Mouse (Mus musculus): Measurements from ENCODE around the gene Enpp6. TPM values are rescaled to one million over a fixed set of nuclear protein-coding genes. Genes with fewer than 3 reads are reported as not detected.
"Not testable (repeated sequence)": the region's sequence is repeated elsewhere in the genome, so short reads cannot be mapped to it uniquely, and the experiment has no call there.

Enpp6 gene
- total RNA-seq, 1 experiment from 2014 or later: 5.8 TPM

DNA sequence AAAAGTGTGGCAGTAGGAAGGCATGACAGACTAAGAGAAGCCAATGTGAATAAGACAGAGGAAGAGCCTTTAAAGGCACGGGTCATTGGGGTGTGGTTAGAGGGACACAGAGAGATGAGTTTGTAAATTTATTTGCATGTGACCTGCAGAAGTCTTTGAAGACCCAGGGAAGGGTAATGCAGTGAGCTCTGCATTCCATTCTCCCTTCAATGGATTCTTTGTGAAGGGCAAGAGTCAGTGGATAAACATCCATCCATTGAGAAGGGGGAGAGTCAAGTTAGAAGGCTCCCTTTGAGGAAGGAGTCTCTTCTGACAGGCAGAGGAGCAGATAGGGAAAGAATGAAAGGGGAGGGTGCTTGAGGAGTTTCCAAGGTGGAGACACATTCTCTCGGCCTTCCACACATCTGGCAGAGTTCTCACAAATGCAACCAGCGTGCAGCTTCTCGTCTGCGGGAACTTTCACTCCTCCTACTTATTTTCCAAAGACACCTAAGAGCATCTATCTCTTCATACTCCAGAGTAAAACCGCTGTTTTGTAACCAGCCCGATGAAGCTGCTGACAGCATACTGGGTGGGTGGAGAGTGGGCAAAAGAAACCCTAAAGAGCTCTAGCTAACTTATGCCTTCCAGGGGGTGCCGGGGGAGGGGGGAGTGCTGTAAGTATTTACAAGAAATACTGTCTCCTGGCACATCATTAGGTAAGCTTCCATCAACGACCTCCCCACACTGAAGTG lies 9.4 kb downstream of the Enpp6 start:
- no peak for DNase-seq

GRCm38 (mm10) chr8:47005676-47006075 lies 19.0 kb downstream of the Enpp6 start:
- no peak for DNase-seq

GRCm38 (mm10) chr8:47006785-47007184 lies 20.1 kb downstream of the Enpp6 start:
- no peak for DNase-seq

GRCm38 (mm10) chr8:47008220-47008773 lies 21.6 kb downstream of the Enpp6 start:
- no peak for DNase-seq

GRCm38 (mm10) chr8:47016268-47016946 lies 29.7 kb downstream of the Enpp6 start:
- DNase-seq: peak; percentile 52

DNA sequence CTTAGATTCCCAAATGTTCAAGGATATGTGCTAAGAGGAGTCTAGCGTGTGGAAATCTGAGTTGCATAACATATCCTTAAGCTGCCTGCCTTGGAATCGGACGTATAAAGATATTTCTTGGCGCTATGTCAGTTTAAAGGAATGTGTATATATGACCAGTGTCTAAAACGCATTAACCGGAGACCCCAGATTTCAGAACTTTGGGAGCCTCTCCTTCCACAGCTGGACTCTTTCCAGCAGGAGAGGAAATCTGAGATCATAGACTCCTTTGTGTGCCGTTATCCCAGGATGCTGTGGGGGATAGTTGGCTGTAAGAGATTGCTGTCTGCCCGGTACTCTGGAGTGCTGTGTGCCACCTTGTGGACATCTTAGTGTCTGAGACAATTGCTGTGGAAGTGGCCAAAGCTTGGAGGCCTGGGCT lies 34.5 kb downstream of the Enpp6 start:
- DNase-seq: no peak

DNA sequence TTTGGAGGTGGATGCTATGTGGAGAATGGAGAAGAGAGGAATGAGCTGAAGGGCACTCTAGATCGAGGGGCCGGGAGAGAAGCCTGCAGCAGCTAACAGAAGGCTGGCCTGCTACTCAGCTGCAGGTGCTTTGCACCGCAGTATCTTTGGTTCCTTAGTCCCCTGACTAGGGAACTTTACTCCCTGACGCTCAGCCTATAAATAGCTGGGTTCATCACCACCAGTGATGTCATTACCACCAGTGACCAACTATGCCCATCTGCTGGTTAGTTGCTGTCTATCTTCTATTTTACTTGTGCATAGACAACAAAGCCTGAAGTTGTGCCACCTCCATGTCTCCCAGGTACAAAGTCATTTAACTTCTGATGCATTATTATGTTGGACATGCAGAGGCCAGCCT lies 37.9 kb downstream of the Enpp6 start:
- no peak for DNase-seq

DNA sequence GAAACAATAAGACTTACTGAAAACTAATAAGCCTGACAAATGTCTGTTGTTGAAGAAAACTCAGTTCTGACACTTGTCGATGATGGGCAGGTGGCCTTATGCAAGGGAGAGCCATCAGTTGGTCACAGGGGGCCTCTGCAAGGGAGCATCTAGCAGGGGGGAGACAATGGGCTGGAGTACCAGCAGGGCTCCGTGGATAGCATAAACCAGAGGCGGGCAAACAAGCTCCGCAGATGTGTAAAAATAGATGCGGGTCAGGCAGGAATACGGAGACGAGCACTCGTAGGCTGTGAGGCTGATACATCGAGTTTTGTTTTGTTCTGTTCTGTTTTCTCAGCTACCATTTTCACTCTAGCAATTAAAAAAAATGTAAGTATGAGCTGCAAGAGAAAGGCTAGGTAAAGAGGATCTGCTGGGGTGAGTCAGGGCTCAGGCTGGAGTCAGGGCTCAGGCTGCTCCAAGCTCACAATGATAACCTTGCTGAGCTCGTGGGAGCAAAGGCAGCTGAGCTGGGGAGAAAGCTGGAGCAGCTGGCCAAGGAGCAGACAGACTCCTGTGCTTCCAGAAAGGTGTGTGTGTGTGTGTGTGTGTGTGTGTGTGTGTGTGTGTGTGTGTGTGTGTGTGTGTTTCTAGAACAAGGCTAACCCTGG lies 40.3 kb downstream of the Enpp6 start:
- no peak for DNase-seq

- DNase-seq: no peak
These were observed 41.8 kb downstream of the Enpp6 start for GRCm38 (mm10) chr8:47028474-47028873.

GRCm38 (mm10) chr8:47030321-47030720 lies 43.6 kb downstream of the Enpp6 start:
- DNase-seq: no peak

DNA sequence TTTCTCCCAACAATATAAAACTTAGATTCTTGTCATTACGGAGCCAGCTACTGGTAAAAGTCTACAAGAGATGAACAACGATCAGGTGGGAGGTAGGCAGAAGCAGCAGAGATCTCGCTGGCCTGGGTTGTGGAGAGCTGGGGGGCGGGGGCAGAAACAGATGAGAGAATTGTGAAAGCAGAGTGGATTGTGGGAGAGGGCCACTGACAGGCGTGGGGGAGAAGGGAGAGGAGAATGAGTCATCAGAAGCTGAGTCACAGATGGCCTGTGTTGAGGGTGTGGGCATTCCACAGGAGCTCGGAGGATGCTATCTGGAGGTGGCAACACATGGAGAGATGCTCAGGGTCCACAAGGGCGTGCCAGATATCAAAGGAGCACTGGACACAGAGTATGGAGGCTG lies 45.4 kb downstream of the Enpp6 start:
- peak; percentile 4 for DNase-seq

DNA sequence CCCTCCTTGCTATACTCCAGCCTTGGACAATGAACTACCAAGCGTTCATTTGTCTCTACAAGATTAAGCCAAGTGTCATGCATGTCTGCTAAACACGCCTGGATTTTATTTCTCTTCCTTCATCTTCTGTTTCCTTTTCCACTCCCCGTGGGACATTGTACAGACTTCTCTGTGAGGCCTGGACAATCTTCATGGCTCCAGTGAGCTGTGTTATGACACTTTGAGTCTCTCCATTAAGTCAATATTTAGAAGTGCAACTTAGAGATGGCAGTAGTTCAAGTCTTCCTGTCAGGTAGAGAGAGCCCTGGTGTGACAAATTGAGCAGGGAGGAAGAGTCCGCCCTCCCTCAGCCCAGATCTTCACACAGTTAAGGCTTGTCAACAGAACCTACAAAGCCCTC lies 47.3 kb downstream of the Enpp6 start:
- no peak for DNase-seq

DNA sequence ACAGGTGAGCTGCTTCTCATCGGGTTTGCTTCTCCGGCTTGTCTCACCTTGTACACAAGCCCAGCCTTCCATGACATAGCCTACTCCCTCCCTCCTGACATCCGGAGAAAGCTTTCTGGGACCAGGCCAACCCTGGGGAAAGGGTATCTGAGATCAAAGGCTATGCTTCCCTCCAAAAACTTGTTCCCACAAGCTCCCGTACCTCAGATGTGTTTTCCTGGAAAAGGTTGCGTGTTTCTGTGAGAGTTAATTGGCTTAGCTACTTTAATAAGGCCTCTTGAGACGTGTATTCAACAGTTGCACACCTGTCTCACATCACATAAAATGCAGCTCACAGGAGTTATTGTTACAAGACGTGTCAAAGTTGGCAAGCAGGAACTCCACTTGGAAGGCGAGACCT lies 49.8 kb downstream of the Enpp6 start:
- DNase-seq: no peak

DNA sequence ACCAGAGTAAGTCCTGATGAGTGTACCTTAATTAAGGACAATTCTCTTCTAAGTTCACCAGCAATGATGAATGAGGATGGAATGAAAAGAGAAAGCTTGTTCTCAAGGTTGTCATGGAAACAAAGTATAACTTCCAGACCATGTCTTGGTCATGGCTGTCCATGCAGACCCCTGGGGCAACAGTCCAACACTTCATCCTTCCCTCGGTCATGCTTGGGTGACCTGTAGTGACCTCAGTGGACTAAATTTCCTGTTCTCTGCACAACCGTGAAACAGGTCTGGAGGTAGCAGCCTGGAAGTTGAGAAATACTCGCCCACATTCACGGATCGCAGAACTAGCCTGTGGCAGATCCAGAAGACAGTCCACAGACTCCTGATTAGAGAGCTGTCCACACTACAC lies 50.7 kb downstream of the Enpp6 start:
- no peak for DNase-seq

DNA sequence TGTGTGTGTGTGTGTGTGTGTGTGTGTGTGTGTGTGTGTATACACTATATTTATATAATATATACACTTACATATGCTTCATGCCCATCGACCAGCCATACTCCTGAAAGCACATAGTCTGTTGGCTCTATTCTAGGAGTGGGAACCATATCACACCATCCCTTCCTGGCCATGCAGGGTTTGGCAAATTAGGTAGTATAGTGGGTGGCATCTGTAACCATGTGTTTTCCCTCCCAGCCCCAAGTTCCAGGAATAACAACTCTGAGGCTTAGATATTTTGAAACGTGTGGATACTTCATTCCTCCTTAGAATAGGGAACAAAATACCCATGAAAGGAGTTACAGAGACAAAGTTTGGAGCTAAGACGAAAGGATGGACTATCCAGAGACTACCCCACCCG lies 53.5 kb downstream of the Enpp6 start:
- DNase-seq: not testable (repeated sequence)

DNA sequence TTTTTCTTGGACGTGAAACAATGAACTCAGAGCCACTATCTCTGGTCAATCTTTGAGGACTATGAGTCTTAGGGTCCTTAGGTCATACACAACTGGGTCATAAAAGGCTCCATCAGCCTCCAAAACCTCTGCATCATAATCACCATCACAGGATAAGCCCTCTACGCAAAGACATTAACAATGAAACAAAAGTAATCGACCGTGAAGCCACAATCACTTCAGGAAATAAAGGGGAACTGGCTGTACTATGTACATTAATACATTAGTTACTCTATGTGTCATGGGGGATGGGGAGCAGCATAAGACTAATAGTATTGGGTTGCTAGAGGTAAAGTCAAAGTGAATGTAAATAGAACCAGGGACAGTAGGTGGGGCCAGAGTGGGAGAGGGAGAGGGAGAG lies 59.7 kb downstream of the Enpp6 start:
- DNase-seq: no peak

DNA sequence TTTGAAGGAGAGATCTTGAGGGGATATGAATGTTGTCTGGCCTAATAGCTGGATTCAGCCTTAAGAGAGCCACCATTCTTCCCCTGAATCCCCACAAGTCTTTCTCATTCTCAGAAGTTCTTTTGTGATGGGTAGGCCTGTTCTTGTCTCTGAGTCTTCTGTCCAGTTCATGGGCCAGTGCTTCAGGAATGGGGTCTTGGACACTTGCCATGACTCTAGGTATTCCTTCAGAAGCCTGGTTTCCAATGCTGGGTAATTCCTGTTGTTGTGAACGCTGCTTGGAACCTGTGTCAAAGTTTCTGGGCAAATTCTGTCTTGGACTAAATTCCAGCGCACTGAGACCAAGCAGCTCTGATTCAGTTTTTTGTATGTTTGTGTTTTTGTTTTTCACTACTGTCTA lies 60.5 kb downstream of the Enpp6 start:
- no peak for DNase-seq

- no peak for DNase-seq
These were observed 61.9 kb downstream of the Enpp6 start for GRCm38 (mm10) chr8:47048584-47048983.

- DNase-seq: no peak
These were observed 66.0 kb downstream of the Enpp6 start for GRCm38 (mm10) chr8:47052643-47053042.

DNA sequence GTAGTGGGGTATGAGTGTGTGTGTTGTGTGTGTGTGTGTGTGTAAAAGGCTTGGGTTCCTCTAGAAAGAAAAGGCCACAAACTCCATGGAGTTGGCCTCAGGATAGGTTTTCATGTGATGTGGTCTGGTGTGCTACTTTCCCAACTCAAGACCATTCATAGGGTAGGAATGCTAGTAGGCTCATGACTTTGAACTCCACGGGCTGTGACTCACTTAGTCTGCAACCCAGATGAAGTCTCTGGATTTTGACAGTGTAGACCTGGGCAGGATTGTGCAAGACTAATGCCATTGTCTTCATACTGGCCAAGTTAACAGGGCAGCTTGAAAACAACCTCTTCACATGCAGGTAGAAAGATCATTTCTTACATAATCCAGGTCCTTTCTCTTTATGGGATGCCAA lies 69.4 kb downstream of the Enpp6 start:
- DNase-seq: no peak

GRCm38 (mm10) chr8:47058526-47058925 lies 71.8 kb downstream of the Enpp6 start:
- DNase-seq: no peak

DNA sequence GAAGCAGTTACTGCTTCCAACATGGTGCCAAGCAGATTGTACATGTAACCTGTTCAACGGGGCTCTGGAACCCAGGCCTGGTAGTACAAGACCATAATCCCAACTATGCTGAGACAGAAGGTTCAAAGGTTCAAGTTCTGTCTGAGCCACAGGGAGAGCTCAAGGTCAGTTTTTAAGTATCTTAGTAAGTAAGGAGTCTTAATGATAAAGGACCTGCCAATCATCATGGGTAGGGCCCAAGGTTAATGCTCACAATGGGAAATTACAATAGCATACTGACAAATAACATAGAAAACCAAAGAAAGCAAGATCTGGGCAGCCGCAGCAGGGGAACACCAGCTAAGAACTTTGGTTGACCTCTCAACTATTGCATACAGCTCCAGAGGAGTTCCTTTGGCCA lies 72.3 kb downstream of the Enpp6 start:
- DNase-seq: no peak

GRCm38 (mm10) chr8:47061105-47061720 lies 74.5 kb downstream of the Enpp6 start:
- DNase-seq: no peak

Measured in adrenal gland, postnatal 25 days (tissue).